Mouse (Mus musculus) megakaryocyte, adult 5-6 weeks (primary cell): Measurements from ENCODE around the gene Nme2. TPM values are rescaled to one million over a fixed set of nuclear protein-coding genes. Genes with fewer than 3 reads are reported as not detected.
"Not testable (repeated sequence)": the region's sequence is repeated elsewhere in the genome, so short reads cannot be mapped to it uniquely, and the experiment has no call there.

Source experiments
- ATAC-seq: 2 replicates; pipeline ENCODE4 v1.8.0; 2016; ENCODE audit warnings: mild to moderate bottlenecking, inconsistent platforms; ENCODE audit not compliant: poor library complexity, severe bottlenecking
- total RNA-seq, 2 experiments: library from RNA; stranded (forward) in 1 of 2; stranded (reverse) in 1 of 2; fragments of 153-499, 151-499 nt in 1 of 2; fragments of 221-1000, 200-1000 nt in 1 of 2; gene quantifications; 2 replicates each; pipeline versions ENCODE4 v1.2.3 to v1.2.4; 2015 to 2017

The Nme2 gene
- total RNA-seq, 2 experiments from 2014 or later, result 149 to 330 TPM

- peak; percentile 94 for ATAC-seq
These were observed 12.2 kb upstream of the Nme2 start, which contains the start of the genes Gm20390 and Nme1 for GRCm38 (mm10) chr11:93968005-93968847. Gene Gm20390 (minus strand): TSS chr11:93968293. Gene Nme1 (minus strand): TSS chr11:93968521.

DNA sequence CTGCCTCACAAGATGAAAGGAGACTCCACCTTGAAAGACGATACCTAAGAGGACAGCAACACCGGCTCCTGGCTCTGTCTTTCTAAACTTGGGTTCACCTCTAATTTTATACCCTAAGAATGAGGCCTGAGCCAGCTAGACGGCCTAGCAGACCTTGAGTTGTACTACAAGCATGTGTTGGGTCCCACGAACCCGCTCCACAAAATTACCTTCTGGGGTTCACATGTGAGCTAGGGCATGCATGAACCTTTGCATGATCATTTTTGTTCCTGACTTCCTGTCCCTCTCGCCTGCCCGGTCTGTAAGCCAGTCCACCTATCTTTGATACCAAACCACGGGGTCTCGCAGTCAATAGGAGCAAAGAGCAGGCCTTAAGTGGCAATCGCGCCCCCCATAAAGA, 11.3 kb upstream of the Nme2 start:
- ATAC-seq, result no peak

GRCm38 (mm10) chr11:93965391-93965790, 9.3 kb upstream of the Nme2 start:
- no peak for ATAC-seq

GRCm38 (mm10) chr11:93963013-93963412, 7.0 kb upstream of the Nme2 start:
- peak; percentile 68 for ATAC-seq

DNA sequence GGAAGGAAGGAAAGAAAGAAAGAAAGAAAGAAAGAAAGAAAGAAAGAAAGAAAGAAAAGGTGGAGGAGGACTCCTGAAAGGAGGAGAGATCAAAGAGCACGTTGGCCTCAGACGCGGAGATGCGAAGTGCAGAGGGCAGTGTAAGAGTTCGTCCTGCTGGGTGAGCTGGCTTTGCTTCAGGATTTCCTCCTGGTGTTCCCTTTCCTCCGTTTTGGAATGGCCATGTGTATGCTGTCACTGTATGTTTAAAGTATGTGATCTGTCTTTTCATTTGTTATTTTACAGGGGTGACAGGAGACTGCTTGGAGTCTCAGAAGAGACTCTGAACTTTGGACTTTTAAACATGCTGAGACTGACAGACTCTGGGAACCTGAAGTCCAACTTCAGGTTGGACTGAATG, 5.4 kb upstream of the Nme2 start:
- ATAC-seq, result no peak

DNA sequence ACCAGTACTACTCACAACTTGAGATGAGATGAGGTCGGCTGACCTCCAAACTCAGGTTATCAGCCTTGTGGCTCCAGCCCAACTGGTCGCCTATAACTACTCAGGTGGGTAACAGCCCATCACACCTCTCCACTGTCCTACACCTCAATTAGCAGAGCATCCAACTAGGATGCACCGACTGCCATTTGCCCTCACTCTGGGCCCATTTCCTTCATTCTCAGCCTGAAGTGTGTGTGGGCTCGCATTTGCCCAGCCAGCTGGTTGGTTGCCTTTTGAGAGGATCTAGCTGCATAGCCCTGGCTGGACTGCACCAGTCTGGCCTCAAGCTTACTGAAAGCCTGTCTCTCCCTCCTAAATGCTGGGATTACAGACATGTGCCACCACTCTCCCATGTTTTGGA, 1.7 kb upstream of the Nme2 start:
- ATAC-seq, result no peak

DNA sequence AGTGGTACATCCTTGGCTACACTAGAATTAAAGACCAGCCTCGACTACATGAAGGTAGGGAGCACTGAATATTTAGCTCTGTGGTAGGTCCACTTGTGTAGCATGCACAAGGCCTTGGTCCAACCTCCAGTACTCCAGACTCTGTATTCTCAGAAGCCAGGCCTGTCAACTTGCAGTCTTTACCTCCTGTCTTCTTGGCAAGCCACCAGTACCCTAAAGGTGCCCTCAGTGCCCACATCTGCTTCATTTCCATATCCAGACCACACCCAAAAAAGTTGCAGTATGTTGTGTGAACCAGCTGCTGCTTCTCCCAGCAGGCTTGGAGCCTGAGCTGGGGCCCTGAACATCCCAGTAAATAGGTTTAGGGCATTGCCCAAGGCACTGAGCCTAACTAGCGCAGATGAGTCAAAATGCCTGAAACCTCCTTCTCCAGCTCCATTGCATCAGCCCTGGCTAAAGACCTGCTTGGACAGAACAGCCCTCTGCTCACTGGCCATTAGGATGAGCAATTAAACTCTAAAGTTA, 1.0 kb upstream of the Nme2 start:
- no peak for ATAC-seq

- ATAC-seq, result peak; percentile 98
These were observed 556 bp downstream of the Nme2 start for GRCm38 (mm10) chr11:93955256-93956150.

DNA sequence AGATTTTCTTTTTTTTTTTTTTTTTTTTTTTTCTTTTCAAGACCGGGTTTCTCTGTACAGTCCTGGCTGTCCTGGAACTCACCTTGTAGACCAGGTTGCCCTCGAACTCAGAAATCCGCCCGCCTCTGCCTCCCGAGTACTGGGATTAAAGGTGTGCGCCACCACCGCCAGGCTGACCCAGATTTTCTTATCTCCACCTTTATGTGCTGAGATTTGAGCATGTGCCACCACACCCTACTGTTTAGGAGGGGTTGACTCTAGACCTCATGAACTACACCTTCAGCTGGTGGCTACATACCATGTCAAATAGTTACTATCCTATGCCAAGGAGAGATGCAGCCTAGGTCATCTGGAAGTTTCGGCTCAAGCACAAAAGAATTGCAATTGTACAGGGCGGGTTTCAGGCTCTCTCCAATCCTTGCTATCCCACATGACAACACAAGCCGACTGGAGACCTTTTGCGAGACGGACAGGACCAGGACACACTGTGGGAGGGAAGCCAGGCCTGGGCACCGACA, 1.3 kb downstream of the Nme2 start:
- no peak for ATAC-seq

DNA sequence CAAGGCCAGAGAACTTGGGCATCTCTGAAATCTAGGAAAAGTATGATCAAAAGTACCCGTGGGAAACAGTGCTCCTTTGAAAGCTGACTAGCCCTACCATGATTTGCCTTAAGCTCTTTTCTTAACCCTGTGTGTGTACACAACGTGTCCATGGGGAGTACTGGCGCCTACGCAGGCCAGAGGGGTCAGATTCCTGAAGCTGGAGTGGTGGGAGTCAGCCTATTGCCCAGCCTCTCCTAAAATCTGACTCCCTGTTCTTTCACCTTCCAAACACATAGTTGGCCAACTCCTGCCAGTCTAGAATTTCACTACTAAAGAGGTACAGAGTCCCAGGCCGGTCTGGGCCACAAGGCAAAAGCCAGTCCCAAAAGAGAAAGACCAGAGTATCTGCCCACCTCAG, 3.7 kb downstream of the Nme2 start:
- no peak for ATAC-seq

DNA sequence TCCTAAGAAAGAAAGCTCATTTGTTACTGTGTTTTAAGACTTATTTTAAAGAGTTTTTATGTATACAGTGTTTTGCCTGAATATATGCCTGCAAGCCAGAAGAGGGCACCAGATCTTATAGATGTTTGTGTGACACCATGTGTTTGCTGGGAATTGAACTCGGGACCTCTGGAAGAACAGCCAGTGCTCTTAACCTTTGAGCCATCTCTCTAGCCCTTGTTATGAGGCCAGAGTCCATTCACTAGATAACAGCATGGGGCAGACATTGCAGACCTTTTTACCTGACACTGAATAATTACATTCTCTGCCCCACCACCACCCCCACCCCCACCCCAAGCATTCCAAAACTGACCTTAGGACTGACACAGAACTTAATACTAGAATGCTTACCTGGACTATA, 6.0 kb downstream of the Nme2 start:
- ATAC-seq, result no peak

GRCm38 (mm10) chr11:93948887-93949567, 7.0 kb downstream of the Nme2 start:
- ATAC-seq, result no peak

DNA sequence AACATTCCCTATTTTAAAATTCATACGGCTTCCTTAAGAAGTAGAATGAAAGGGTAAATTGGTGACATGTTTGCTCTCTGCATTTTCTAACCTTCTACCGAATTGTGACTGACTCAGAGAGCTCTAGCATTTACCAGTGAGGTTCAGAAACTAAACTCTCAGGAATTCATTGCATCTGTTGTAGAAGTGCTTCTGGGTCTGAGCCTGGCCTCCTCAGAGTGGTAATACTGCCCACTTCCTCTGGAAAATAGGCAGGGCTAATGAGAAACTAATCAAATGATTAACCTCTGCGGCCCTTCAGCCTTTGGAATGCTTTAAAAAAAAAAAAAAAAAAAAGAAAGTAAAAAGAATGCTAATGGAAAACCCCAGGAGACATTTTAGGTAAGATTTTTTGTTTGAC, 11.1 kb downstream of the Nme2 start:
- ATAC-seq, result no peak

GRCm38 (mm10) chr11:93940906-93941305, 15.2 kb downstream of the Nme2 start:
- ATAC-seq, result peak; percentile 87

DNA sequence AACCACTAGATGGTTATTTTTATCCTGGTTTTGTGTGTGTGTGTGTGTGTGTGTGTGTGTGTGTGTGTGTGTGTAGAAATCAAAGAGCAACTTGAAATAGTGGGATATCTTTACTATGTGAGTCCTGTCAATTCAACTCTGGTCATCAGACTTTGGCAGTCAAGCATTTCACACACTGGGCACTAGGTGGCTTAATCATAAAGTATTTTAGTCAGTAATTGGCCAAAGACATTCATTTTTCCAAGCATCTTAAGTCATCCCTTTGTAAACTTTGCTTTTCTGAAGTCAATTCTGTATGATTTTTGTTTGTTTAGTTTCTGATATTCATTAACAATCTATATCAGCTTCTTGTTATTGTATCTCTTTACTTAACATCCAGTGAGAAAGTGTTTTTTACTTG, 27.0 kb downstream of the Nme2 start:
- ATAC-seq, result no peak

DNA sequence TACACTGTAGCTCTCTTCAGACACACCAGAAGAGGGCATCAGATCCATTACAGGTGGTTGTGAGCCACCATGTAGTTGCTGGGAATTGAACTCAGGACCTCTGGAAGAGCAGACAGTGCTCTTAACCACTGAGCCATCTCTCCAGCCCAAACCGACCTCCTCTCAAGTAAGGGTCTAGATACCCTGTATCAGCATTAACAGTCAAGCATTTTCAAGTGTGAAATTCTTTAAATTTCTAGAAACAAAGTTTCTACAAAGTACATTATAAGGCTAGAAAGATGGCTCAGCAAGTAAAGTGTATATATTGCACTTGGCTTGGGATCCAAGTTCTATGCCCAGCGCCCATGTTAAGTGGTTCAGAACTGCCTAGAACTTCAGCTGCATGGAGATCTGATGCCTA, 41.0 kb downstream of the Nme2 start:
- ATAC-seq, result not testable (repeated sequence)

DNA sequence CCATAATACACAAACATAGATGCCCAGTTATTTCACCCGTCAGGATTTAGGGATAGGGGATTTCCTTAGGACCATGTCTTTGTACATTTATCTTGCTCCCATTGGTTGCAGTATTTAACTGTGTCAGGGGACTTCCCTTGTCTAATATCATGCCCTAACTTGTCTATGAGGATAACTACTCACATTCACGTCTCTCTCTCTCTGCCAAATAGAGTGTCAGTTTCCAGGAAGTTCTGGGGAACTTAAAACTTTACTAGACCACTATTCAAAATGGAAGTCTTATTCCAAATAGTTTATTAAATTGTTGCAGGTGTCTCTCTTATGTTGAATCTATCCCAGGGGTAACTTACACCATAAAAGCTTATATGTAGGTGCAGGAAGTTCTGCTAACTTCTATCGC, 44.5 kb downstream of the Nme2 start:
- no peak for ATAC-seq

DNA sequence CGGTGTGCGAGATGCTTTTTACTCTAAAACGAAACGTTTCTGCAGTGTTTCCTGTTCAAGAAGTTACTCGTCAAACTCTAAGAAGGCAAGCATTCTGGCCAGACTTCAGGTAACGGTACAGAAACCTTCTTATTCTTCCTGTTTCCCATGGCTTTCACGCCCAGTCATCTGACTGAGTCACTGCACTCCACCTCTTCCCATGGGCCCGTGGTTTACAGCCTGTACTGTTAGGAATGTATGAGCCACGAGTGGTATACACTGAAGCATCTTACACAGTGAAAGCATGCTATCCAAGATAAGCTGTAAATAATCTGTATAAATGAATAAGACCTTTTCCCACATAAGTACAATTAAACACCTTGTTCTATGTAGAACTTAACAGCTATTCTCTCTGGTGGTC, 47.2 kb downstream of the Nme2 start:
- ATAC-seq, result no peak

- ATAC-seq, result peak; percentile 49
These were observed 48.2 kb downstream of the Nme2 start for GRCm38 (mm10) chr11:93907839-93908238.

DNA sequence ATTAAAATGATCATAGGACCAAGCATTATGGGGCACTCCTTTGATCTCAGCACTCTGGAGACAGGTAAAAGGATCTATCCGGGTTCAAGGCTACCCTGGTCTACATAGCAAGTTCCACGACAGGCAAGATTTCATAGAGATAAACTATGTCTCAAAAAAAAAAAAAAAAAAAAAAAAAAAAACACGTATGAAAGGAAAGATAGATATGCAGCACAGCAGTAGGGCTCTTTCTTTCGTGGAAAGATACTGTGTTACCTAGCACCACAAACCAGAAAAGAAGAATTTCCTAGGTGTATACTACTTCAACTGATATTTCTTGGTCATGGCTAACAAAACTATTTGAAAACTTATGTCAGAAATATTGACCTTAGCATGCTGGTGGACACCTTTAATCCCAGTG, 49.2 kb downstream of the Nme2 start:
- ATAC-seq, result no peak
